Mouse (Mus musculus) common myeloid progenitor, adult 5-6 weeks (primary cell): ENCODE measurements at regions not wholly inside any gene's neighbourhood (a gene's known extent, or its start where the extent isn't known, plus 50 kb on each side); places are given as distances from the start of the nearest gene placed in this dataset.
A peak's percentile ranks its signal among the peaks of the same experiment; 100 is the strongest.
"Not testable (repeated sequence)": the region's sequence is repeated elsewhere in the genome, so short reads cannot be mapped to it uniquely, and the experiment has no call there.

Experiments
- ATAC-seq: replicated peaks from 2 replicates; pipeline ENCODE4 v1.8.0; 2016; ENCODE audit warnings: low read depth, mild to moderate bottlenecking, moderate TSS enrichment, inconsistent platforms; ENCODE audit not compliant: poor library complexity, severe bottlenecking

- no peak for ATAC-seq
Measured at GRCm38 (mm10) chr13:7007091-7007490, 358.5 kb upstream of the Pfkp start.

- ATAC-seq, result not testable (repeated sequence)
Measured at GRCm38 (mm10) chr13:6998508-6999278, 350.1 kb upstream of the Pfkp start.

- ATAC-seq, result no peak
Measured at GRCm38 (mm10) chr13:6998094-6998493, 349.5 kb upstream of the Pfkp start.

- no peak for ATAC-seq
Measured at GRCm38 (mm10) chr13:6992323-6992994, 343.9 kb upstream of the Pfkp start.

GRCm38 (mm10) chr13:6991714-6992113 lies 343.1 kb upstream of the Pfkp start:
- ATAC-seq, result no peak

- ATAC-seq, result no peak
Measured at GRCm38 (mm10) chr13:6985012-6985996, 336.7 kb upstream of the Pfkp start.

- ATAC-seq, result no peak
Measured at GRCm38 (mm10) chr13:6955713-6956112, 307.1 kb upstream of the Pfkp start.

GRCm38 (mm10) chr13:6924136-6924535 lies 275.6 kb upstream of the Pfkp start:
- ATAC-seq, result no peak

- peak; percentile 88 for ATAC-seq
Measured at GRCm38 (mm10) chr13:6922357-6922721, 273.8 kb upstream of the Pfkp start.

- peak; percentile 39; the same call in 1 of the 2 replicates for ATAC-seq
Measured at GRCm38 (mm10) chr13:6921691-6922356, 273.2 kb upstream of the Pfkp start.

GRCm38 (mm10) chr13:6906000-6906399 lies 257.4 kb upstream of the Pfkp start:
- peak; percentile 65; the same call in 1 of the 2 replicates for ATAC-seq

- no peak for ATAC-seq
Measured at GRCm38 (mm10) chr13:6901682-6902081, 253.1 kb upstream of the Pfkp start.

- ATAC-seq, result no peak
Measured at GRCm38 (mm10) chr13:6897666-6898065, 249.1 kb upstream of the Pfkp start.

GRCm38 (mm10) chr13:6891458-6892076 lies 243.0 kb upstream of the Pfkp start:
- peak; percentile 39; the same call in 1 of the 2 replicates for ATAC-seq

GRCm38 (mm10) chr13:6889446-6889845 lies 240.9 kb upstream of the Pfkp start:
- ATAC-seq, result 0 out of 2 replicates have a peak, but pooled peaks have one; percentile 34

- no peak for ATAC-seq
Measured at GRCm38 (mm10) chr13:6888381-6888780, 239.8 kb upstream of the Pfkp start.

- ATAC-seq, result no peak
Measured at GRCm38 (mm10) chr13:6877018-6877901, 228.7 kb upstream of the Pfkp start.

GRCm38 (mm10) chr13:6862186-6862585 lies 213.6 kb upstream of the Pfkp start:
- ATAC-seq, result no peak
